Mouse (Mus musculus) adipose tissue, adult 10 weeks (tissue): Measurements from ENCODE around the gene Cdk17. TPM values are rescaled to one million over a fixed set of nuclear protein-coding genes. Genes with fewer than 3 reads are reported as not detected.

Source experiments
- polyA plus RNA-seq: library from polyadenylated mRNA; stranded (reverse); fragments of 350-450 nt; fragmentation: Illumina TruSeq; extraction: RNeasy Lipid Tissue Mini Kit (QIAGEN cat#74804); gene quantifications from one replicate; pipeline ENCODE4 v1.2.3, GENCODE M21; 2014; ENCODE audit warnings: low read depth, low replicate concordance

Cdk17 gene
- 13.6 TPM for polyA plus RNA-seq

GRCm38 (mm10) chr10:93160807-93161510, at the start of gene Cdk17:
Gene Cdk17, plus strand, starts transcription at chr10:93160875.

GRCm38 (mm10) chr10:93310721-93311411, 150.2 kb downstream of the Cdk17 start, which contains the start of gene Elk3:
Gene Elk3, minus strand, starts transcription at chr10:93311135.

Other genes with a start within 250 kb of the Cdk17 start
- gene Cfap54, start 79.3 kb upstream of the Cdk17 start, polyA plus RNA-seq, result 4.9 TPM
- gene Elk3, start 150.3 kb downstream of the Cdk17 start, polyA plus RNA-seq, result 18.2 TPM